Mouse (Mus musculus) cerebellum, adult 2 months (tissue): Measurements from ENCODE around the gene 1700003F12Rik.

ENCODE experiments used
- CTCF ChIP-seq: fragments of 200-500 bp; IDR thresholded peaks from 2 replicates; pipeline ENCODE4 v1.5.1; 2011; ENCODE audit warnings: low read depth, mild to moderate bottlenecking, control low read depth, low read length, moderate library complexity, borderline replicate concordance; ENCODE audit not compliant: insufficient read depth
- POLR2A ChIP-seq: fragments of 200-500 bp; IDR thresholded peaks from 2 replicates; pipeline ENCODE4 v1.6.1; 2011; ENCODE audit warnings: low read length, control low read depth, borderline replicate concordance; ENCODE audit not compliant: insufficient read depth

DNA sequence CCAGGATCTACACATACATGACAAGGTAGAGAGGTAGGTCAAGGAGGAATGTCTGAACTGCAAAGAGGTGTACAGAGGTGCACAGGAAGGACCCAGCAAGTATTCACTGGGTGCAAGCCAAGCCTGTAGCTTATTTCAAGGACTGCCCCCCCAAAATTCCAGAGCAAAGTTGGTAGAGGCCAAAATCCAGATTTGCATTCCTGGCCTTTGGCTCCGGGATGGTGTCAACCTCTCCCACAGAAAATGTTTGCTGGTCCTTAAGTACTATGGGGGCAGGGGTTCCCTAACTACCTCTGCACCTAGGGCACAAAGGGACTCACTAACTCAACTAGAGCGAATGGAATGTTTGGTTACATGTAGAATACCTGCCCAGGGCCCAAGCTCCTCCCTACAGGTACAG lies 20.9 kb downstream of the 1700003F12Rik start:
- no peak for TF ChIP-seq CTCF
- no peak for TF ChIP-seq POLR2A
